Mouse (Mus musculus) ES-E14 (cell line): Measurements from ENCODE around the gene Tmbim4.
A peak's percentile ranks its signal among the peaks of the same experiment; 100 is the strongest.

Experiments
- HCFC1 ChIP-seq: IDR thresholded peaks from 2 replicates; pipeline ENCODE4 v1.6.1; 2012; ENCODE audit warnings: low read length, inconsistent platforms, borderline replicate concordance; ENCODE audit not compliant: insufficient read depth
- MAFK ChIP-seq: IDR thresholded peaks from 2 replicates; pipeline ENCODE4 v1.6.1; 2014; ENCODE audit warnings: mild to moderate bottlenecking, low read depth, low read length, inconsistent platforms; ENCODE audit not compliant: insufficient read depth
- ZNF384 ChIP-seq: IDR thresholded peaks from 2 replicates; pipeline ENCODE4 v1.6.1; 2012; ENCODE audit warnings: low read depth, low read length, inconsistent platforms

DNA sequence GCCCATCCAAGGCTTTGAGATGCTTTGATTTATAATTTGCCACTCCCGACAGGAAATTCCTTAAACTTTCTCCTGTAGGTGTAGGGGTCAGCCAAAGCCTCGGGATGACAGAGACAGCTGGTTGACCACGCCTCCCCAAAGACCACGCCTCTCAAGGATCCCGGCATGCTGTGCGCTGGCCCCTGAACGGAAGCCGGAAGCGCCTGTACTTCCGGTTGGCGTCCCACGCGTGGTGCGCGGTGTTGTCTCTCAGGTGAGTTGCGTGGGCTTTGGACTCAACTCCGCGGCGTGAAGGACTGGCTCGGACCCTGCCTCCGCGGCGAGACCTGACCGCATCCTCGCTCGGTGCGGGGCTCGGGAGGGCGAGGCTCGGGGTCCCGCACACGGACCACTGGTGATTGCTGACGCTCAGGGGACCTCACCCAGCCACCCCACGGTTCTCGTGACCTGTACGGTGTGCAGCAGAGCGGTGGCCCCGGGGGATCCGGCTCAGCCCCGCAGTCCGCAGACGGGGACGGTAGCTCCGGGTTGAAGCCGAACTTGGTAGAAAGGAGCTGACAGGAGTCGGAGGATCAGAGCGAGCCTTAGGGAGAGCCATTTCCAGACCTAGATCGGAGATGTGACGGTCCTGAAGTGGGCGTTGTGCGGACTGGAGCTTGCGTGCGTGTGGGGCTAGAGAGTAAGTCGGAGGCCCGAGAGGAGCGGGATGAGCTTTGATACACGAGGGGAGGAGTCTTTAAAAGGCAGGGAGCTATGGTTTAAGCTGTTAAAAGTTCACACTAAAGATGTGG, 25.7 kb downstream of the Tmbim4 start, which contains the start of gene Llph:
- no peak for TF ChIP-seq MAFK
- TF ChIP-seq ZNF384 = no peak
- TF ChIP-seq HCFC1 = 0 out of 2 replicates have a peak, but pooled peaks have one; percentile 30
